ENCODE assay signal across 8 mouse cellular contexts in genomic region chr4:137968203-137968602, GRCm38 (mm10). TPM values are rescaled to one million over a fixed set of nuclear protein-coding genes. Genes with fewer than 3 reads are reported as not detected.
DNase-seq lines count a peak whose midpoint lies in the region; ATAC-seq and TF ChIP-seq lines count a peak whose summit lies in the region.

No protein-coding gene starts in this region.

- peak; percentile 94 for ATAC-seq in inflammation-experienced regulatory T-cells, adult 6 months
- peak; percentile 50; the same call in 1 of the 2 replicates for ATAC-seq in midbrain, embryonic 12.5 days (ENCODE audit: low FRiP score, low read depth)

- no peak overlapping the region for H3K27ac ChIP-seq in gastrocnemius, adult 2 months
- H3K27ac ChIP-seq in midbrain, embryonic 12.5 days (replicated peaks), result no peak overlapping the region

- H3K9ac ChIP-seq in midbrain, embryonic 12.5 days (replicated peaks), result no peak overlapping the region

- intact Hi-C loops in gastrocnemius, adult 2 months (cut with DNase I), result loop anchor here (10.0 kb wide), 2 partner anchors 137 to 187 kb away; no protein-coding TSS in a partner anchor
- intact Hi-C loops in left cerebral cortex, postnatal 25 days (cut with DNase I), result loop anchor here (10.0 kb wide), 2 partner anchors 137 to 347 kb away; no protein-coding TSS in a partner anchor

- no peaks in the 10 kb centered on the region for H3K36me3 ChIP-seq in midbrain, embryonic 12.5 days

- DNase-seq in urinary bladder, postnatal 14 days (ENCODE audit: low spot score), result peak; percentile 67
- no peak for DNase-seq in urinary bladder, adult 2 months (ENCODE audit: low spot score)
- peak; percentile 72 to 80 for DNase-seq in cerebellum, postnatal 36 days
- peak; percentile 73 for DNase-seq in gastrocnemius, adult 2 months
- peak; percentile 78 to 86 for DNase-seq in left cerebral cortex, postnatal 25 days (ENCODE audit: low spot score in 2 of 2)
- DNase-seq in spleen, postnatal 36 days (ENCODE audit: low spot score in 2 of 2), result peak; percentile 53 to 58

- no peaks in the 10 kb centered on the region for H3K9me3 ChIP-seq in midbrain, embryonic 12.5 days

- no peak overlapping the region for H3K4me2 ChIP-seq in midbrain, embryonic 12.5 days (replicated peaks)

- H3K4me3 ChIP-seq in gastrocnemius, adult 2 months, result no peak overlapping the region
- no peak overlapping the region for H3K4me3 ChIP-seq in midbrain, embryonic 12.5 days

- H3K4me1 ChIP-seq in midbrain, embryonic 12.5 days, result no peaks in the 10 kb centered on the region

- WGBS in midbrain, embryonic 12.5 days, result 8% methylated on average over 9 of the region's 9 CpGs

- no peaks in the 10 kb centered on the region for H3K27me3 ChIP-seq in midbrain, embryonic 12.5 days

- peak; percentile 95 for TF ChIP-seq CTCF in gastrocnemius, adult 2 months (IDR thresholded peaks at IDR 0.05)

RNA-seq across cellular contexts. Expression of gene Eif4g3, which starts 24.6 kb away (rescaled TPM):
- polyA plus RNA-seq in urinary bladder, adult 2 months (2012; rRNA removed), result 64.2 and 64.6 TPM in 2 replicates
- 100 to 1,000 TPM; 108 to 145 TPM for total RNA-seq in gastrocnemius, adult 2 months (2021)
- 10 to 100 TPM; 33.8 to 51.8 (median 42.4) TPM for polyA plus RNA-seq in inflammation-experienced regulatory T-cells, adult 6 months (2017; shearing (Covaris generic))
- total RNA-seq in left cerebral cortex, postnatal 25 days (2021), result 100 to 1,000 TPM; 164 to 178 TPM
- polyA plus RNA-seq in midbrain, embryonic 12.5 days (2016; fragmentation: Nextera tagmentation; extraction: Ambion mirVana), result 61.6 and 62.8 TPM in 2 replicates
